Mouse (Mus musculus) forelimb bud, embryonic 11.5 days (tissue): Measurements from ENCODE around the gene Gsg1.

ENCODE experiments used
- DNase-seq: peaks from one replicate; pipeline ENCODE4 v3.0.0-alpha.2; 2012; ENCODE audit warnings: low read depth, low spot score

The Gsg1 gene

DNA sequence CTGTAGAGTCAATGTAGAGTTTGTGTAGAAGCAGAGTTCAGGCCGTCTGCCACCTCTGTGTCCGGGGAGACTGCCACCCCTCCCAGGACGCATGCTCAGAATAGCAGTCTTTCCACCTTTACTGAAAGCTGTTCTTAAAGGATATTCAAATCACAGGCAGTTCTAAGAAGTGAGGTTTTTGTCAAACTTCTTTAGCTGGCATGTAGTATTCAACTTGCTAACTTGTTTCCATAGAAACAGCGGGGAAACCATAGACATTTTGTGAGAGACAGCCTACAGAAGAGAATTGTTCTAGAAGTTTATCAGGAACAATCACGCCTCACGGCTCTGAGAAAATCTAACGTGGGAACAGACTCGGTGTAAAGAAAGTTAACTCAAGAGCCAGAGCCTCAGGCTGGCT lies 47.2 kb downstream of the Gsg1 start:
- no peak for DNase-seq

DNA sequence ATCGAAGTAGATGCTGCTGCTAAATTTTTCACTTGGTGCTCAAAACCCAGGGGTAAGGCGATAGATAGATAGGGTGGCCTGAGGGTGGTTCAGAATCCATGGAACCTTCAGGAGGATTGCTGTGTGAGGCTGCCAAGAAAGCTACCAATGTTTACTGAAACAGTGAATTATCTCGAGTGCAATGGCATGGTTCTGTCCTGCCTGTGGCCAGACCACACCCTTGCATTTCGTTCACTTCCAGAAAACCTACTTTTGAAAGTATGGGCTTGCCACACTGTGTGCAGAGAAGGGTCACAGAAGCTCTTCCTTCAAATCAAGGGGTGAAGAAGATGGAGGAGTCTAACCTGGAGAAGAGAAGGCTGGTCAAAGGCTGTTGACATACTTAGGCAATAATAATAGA lies 48.3 kb downstream of the Gsg1 start:
- DNase-seq: no peak

DNA sequence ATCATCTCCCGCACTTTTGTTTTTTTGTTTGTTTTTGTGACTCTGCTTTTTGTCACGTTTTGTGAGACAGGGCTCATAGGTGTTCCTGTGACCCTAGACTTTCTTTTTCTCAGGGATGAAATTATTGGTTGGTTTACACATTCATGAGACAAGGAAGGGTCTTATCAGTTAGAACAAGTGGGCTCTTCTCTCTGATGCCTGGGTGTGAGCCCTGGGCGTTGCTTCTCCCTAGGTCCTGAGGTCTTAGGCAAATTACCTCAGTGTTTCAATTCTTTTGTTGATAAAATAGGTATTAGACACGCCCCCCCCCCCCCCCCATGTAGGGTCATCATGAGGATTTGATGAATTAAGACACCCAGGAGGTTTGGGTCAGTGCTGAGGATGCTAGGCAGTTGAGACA lies 49.3 kb downstream of the Gsg1 start:
- DNase-seq: no peak

DNA sequence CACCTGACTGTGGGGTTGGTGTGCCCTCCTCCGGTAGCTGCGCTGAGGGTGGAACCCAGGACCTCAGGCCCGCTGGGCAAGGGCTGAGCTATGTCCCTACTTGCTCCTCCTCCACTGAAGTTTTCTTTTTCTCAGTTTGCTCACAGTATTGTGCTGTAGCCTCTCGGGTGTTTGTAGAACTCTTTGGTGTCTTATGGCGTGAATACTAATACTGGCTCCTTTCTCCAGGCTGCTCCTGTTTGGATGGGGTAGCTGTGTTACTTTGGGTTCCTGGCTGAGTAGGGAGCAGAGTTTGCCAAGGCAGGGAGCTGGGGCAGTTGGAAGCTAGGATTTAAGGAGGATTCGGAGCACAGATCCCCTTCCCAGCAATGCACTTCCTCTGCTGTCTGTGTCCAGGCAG lies 50.4 kb downstream of the Gsg1 start:
- no peak for DNase-seq

DNA sequence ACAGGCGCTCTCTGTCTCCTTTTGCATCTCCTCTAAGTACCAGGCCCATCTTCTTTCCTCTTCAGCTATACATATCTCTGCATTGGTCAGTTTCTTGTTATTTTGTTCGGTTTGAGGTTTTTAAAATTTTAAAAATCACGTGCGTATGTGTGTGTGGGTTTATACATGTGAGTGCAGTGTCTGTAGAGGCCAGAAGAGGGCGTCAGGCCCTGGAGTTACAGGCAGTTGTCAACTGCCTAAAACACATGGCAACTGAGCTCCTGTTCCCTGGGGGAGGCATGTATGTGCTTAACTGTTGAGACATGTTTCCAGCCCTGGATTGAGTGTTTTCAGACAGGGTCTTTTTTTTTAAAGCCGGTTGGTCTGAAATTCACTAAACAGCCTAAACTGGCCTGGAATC lies 51.5 kb downstream of the Gsg1 start:
- DNase-seq: no peak

DNA sequence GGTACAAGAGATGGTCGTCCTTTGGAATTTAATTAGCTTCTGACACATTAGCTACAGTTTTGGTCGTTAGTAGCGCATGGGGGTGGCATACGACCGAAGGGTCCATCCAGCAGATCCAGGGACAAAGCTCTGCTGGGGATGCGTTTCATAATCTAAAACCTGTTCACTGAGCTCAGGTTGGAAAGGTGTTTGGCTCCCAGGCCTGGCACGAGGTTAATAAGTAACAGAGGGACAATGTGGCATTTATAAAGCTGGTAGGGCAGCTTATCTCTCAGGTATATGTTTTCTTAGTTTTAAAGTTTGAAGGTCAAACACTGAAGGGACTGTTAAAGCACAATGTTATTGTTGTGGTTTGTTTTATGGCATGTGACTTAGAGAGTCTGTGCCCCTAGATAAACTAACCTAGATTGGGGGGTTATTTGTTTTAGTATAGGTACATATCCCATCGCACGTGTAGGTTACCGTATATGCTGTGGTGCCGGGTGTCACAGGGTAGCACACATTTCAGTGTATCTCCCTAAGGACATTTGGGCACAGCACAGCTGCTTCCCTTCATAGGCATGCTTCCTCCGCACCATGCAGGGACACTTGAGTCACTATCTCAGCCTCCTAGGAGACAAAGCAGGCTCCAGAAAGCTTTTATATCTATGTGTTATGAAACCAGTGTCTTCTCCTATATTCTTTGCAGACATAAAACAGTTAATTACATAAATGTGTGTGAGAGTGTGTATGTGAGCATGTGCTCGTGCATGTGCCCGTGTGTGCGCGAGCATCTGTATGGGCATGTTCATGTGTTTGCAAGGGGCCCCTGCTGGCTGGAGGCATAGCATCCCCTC lies 53.8 kb downstream of the Gsg1 start:
- DNase-seq: no peak

DNA sequence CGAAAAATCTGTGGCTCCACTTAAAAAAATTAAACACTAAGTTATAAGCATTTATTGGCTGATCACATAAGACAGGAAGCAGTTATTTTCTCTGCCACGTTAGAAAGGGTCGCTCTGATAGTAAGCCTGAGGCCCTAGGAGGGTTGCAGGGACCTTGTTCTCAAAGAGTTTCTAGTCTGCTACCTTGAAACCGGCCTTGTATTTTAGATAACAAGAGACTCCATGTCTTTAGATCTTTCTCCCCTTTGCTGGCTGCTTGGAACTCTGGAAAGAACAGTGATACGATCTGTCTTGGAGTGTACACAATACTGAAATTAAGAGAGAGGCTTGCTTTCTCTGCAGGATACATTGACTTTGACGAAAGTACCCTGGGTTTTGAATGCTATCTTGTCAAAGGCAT lies 55.4 kb downstream of the Gsg1 start:
- DNase-seq: no peak

DNA sequence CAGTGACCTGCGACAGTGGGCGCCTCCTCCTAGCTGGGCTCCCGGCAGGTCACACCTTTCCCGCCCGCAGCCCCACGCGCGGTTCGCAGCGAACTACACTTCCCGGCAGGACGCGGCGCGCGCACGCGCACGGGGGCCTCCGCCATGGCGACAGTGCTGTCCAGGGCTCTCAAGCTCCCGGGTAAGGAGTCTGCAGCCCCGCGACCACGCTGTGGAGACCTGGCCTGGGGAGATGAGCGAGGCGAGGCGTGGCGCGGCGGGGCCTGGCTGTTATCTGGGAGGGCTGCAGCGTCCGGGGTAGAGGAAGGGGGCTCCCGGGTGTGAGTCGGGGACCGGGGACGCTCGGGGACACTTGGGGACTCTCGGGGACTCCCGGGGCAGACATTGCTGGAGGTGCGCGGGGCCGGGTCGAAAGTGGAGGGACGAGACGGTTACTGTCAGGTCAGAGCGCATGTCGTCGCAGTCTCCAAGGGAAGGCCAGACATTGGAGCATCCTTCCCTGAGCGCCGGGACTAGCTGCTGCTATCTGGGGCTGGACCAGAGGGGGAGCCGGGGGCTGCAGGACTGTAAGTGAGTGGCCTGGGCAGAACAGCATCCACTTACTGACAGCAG lies 56.1 kb downstream of the Gsg1 start, which contains the start of the genes Fam234b and Hebp1:
TSS of gene Fam234b (plus strand) at position 57 of the 612 bp plus-strand sequence.
TSS of gene Hebp1 (minus strand) at position 102 of the 612 bp plus-strand sequence.
- DNase-seq: peak; percentile 64

DNA sequence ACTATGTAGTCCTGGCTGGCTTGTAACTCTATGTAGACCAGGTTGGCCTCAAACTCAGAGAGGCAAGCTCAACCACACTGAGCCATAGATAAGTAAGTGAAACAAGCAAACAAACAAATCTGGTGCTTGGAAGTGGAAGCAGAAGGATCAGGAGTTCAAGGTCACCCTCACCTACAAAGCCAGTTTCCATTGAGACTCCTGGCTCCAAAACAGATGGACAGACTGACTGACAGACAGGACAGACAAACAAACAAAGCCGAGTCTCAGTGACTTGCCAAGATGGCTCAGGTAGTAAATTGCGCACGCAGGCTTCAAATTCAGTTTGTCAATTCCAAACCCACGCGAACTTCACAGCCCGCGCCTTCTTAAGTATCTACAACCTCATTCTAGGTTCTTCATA lies 56.7 kb downstream of the Gsg1 start:
- no peak for DNase-seq

DNA sequence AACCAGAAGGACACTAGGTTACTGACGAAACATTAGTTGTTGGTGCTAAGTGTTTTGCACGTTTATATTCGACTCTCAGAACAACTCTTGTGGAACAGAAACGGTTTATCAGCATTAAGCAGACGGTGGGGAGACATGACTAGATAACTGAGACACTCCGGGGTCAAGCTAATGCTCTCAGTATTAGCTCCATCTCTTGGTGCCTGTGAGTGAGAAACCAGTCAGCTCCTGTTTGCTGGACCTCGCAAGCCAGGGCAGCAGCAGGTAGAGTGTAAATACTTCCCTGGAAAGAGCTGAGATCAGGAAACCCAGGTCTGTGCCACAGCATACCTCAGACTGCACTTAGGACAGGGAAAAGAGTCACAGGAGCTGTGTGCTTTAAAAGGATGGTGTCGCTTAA lies 57.4 kb downstream of the Gsg1 start:
- DNase-seq: no peak

DNA sequence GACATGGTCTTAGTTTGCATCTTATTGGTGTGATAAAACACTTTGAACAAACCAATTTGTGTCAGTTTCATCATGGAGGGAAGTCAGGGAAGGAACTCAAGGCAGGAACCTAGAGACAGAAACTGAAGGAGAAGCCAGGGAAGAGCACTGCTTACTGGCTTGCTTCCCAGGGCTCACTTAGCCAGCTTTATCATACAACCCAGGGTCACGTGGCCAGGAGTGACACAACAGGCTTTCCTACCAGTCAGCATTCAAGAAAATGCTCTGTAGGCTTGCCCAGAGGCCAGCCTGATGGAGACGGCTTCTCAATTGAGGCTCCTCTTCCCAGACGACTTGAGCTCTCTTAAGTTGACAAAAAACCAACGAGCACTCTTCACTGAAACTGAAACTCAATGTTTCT lies 59.2 kb downstream of the Gsg1 start:
- DNase-seq: no peak

DNA sequence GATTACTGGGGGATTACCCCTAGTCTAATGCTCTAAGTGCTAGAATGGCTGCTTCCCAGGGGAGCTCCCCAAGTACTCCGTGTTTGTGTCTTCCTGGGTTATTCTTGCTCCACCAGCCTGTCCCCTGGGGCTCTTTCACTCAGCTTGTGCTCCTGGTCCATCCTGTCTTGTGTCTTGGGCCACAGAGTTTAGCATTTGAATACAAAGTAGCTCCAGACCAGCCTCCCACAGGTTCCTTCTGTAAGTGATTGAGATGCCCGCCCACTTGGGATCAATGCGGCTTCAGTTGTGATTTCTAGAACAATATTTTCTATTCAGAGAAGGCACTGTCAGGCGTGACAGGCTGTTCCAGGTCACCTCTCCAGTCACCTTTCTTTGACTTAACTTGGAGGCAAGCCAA lies 60.4 kb downstream of the Gsg1 start:
- no peak for DNase-seq

DNA sequence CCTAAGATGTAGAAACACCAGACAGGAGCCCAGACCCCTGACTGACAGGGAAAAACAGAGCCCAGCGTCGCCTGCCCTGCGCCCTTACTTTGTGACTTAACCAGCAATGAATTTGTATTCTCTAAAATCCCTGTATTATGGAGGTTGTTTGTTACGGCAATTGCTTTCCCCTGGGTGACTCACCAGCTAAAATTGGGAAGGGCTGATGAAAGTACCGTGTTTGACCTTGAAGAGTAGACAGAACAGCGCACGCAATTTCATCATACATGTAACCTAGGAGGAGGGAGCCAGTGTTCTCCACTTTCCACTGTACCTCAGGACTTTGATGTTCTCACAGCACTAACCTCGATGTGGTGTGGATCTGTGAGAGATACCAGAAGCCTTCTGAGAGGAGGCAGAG lies 61.2 kb downstream of the Gsg1 start:
- DNase-seq: no peak

DNA sequence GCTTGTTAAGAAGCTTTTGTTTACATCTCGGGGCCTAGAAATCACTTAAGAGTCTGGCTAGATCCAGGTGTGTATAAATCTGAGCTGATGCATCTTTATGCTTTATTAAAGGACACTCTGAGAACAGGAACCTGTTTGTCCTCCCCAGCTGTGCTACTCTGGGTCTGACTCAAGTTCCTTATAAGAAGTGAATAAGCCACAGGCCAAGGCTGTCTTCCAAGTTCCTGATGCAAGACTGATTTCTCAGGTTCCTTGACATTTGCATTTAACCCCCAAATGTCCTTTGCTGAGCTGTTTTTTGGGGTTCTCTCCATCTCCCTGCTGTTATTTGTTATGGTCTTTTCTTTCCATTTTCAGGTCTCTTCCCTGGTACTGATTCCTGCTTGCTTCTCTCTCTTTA lies 62.2 kb downstream of the Gsg1 start:
- no peak for DNase-seq

DNA sequence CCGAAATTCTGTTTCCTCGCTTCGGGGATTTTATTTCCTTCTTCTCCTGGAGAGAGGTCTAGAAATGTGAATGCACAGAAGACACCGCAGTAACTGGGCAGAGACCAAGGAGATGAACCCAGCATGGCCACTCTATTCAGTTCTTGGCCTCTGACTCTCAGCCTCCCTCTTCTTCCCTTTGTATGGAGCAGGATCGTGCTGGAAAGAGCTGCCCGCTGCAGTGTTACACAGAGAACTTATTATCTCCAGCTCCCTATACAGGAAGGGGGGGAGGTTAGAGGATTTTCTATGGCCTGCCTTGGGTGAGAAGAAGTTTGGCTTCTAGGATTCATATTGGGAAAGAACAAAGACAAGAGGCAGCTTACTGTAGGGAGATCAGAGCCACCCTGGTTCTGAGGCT lies 64.0 kb downstream of the Gsg1 start:
- DNase-seq: no peak

DNA sequence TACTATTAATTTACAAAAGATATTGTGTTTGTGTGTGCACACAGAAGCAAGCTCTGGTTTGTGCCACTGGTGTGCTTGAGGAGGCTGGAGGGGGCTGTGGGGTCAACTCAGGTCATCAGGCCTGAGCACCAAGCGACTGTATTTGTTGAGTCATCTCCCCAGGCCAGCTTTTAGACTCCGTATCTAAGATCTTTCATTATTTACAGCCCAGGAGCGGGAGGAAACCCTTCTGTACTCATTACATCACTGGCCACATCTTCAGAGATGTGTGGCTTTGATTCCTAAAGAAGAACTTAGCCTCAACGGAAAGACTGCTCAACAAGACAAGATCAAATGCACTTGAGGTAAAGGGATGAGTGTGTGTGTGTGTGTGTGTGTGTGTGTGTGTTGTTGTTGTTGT lies 65.5 kb downstream of the Gsg1 start:
- DNase-seq: no peak
